Mouse (Mus musculus): ENCODE data around the gene Babam2.

DNA sequence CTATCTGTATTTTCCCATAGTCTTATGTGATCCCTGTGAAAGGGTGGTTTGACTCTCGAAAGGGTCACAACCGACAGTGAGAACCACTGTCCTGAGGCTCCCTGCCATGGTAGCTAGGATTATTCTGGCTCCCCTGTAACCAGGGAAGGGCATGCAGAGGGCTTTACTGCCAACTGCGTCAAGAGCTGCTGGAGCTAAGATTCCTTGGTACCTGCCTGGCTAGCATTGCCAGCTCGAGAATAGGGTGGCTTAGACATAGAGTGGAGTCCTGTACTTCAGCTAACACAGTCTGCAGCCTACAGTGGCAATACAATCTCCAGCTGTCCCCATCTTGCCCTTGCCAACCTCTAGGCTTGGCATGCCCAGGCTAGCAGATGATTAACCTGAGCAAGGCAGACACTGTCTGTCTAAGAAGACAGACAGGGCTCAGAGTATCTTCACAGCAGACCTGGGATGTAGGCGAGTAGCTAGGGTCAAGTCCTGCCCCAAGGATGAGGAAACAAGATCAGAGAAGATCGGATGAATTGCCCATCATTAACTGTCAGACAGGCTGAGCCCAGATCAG is 389.1 kb downstream of the Babam2 start:
- TF ChIP-seq CTCF (IDR thresholded peaks at IDR 0.05; ENCODE audit: low read depth) = no peak
- no peak for TF ChIP-seq EP300 (IDR thresholded peaks at IDR 0.05; ENCODE audit: low read depth)
